Mouse (Mus musculus): ENCODE data around the gene Thsd7b. TPM values are rescaled to one million over a fixed set of nuclear protein-coding genes. Genes with fewer than 3 reads are reported as not detected.

Thsd7b gene
- polyA plus RNA-seq, 1 experiment from 2014 or later = 10.6 TPM

GRCm38 (mm10) chr1:129780589-129780988 is 507.5 kb downstream of the Thsd7b start:
- H3K4me2 ChIP-seq (ENCODE audit: low read depth, low read length) = no peak overlapping the region
- no peak overlapping the region for H3K4me3 ChIP-seq (ENCODE audit: low read depth, low read length)
- H3K9ac ChIP-seq (replicated peaks; ENCODE audit: low read depth, low read length) = no peak overlapping the region
- H3K36me3 ChIP-seq (ENCODE audit: control insufficient read depth, insufficient read depth, low read length) = no peaks in the 10 kb centered on the region
- WGBS = 62% methylated on average over 1 of the region's 1 CpGs
- ATAC-seq (ENCODE audit: low read depth) = no peak
- H3K4me1 ChIP-seq (ENCODE audit: control insufficient read depth, insufficient read depth, low read length) = no peaks in the 10 kb centered on the region
- no peaks in the 10 kb centered on the region for H3K9me3 ChIP-seq (ENCODE audit: control insufficient read depth, low read length)
- no peaks in the 10 kb centered on the region for H3K27me3 ChIP-seq (ENCODE audit: control insufficient read depth, insufficient read depth, low read length)
- no peak overlapping the region for H3K27ac ChIP-seq (ENCODE audit: low read depth, low read length)

GRCm38 (mm10) chr1:129798519-129798918 is 525.4 kb downstream of the Thsd7b start:
- no peak overlapping the region for H3K4me2 ChIP-seq (ENCODE audit: low read depth, low read length)
- no peak overlapping the region for H3K9ac ChIP-seq (replicated peaks; ENCODE audit: low read depth, low read length)
- no peaks in the 10 kb centered on the region for H3K36me3 ChIP-seq (ENCODE audit: control insufficient read depth, insufficient read depth, low read length)
- no peak overlapping the region for H3K4me3 ChIP-seq (ENCODE audit: low read depth, low read length)
- no peaks in the 10 kb centered on the region for H3K4me1 ChIP-seq (ENCODE audit: control insufficient read depth, insufficient read depth, low read length)
- no peaks in the 10 kb centered on the region for H3K9me3 ChIP-seq (ENCODE audit: control insufficient read depth, low read length)
- H3K27ac ChIP-seq (ENCODE audit: low read depth, low read length) = no peak overlapping the region
- ATAC-seq (ENCODE audit: low read depth) = no peak
- H3K27me3 ChIP-seq (ENCODE audit: control insufficient read depth, insufficient read depth, low read length) = no peaks in the 10 kb centered on the region

- no peak overlapping the region for H3K4me3 ChIP-seq (ENCODE audit: low read depth, low read length)
- no peaks in the 10 kb centered on the region for H3K4me1 ChIP-seq (ENCODE audit: control insufficient read depth, insufficient read depth, low read length)
- no peaks in the 10 kb centered on the region for H3K36me3 ChIP-seq (ENCODE audit: control insufficient read depth, insufficient read depth, low read length)
- 76% methylated on average over 4 of the region's 4 CpGs for WGBS
- no peaks in the 10 kb centered on the region for H3K9me3 ChIP-seq (ENCODE audit: control insufficient read depth, low read length)
- no peak for ATAC-seq (ENCODE audit: low read depth)
- H3K27me3 ChIP-seq (ENCODE audit: control insufficient read depth, insufficient read depth, low read length) = no peaks in the 10 kb centered on the region
- no peak overlapping the region for H3K9ac ChIP-seq (replicated peaks; ENCODE audit: low read depth, low read length)
- no peak overlapping the region for H3K4me2 ChIP-seq (ENCODE audit: low read depth, low read length)
- no peak overlapping the region for H3K27ac ChIP-seq (ENCODE audit: low read depth, low read length)
Measured at GRCm38 (mm10) chr1:129826927-129827326, 553.8 kb downstream of the Thsd7b start.

- 51% methylated on average over 2 of the region's 2 CpGs for WGBS
Measured at GRCm38 (mm10) chr1:129837324-129837723, 564.2 kb downstream of the Thsd7b start.

GRCm38 (mm10) chr1:129837776-129838175 is 564.7 kb downstream of the Thsd7b start:
- Histone ChIP-seq H3K9ac (replicated peaks; ENCODE audit: low read depth, low read length) (no peak overlapping the region), H3K4me2 (ENCODE audit: low read depth, low read length) (no peak overlapping the region), H3K9me3 (ENCODE audit: control insufficient read depth, low read length) (no peaks in the 10 kb centered on the region), H3K4me3 (ENCODE audit: low read depth, low read length) (no peak overlapping the region), H3K27me3 (ENCODE audit: control insufficient read depth, insufficient read depth, low read length) (no peaks in the 10 kb centered on the region), H3K36me3 (ENCODE audit: control insufficient read depth, insufficient read depth, low read length) (no peaks in the 10 kb centered on the region), H3K4me1 (ENCODE audit: control insufficient read depth, insufficient read depth, low read length) (no peaks in the 10 kb centered on the region), H3K27ac (ENCODE audit: low read depth, low read length) (no peak overlapping the region)
- 28% methylated on average over 3 of the region's 3 CpGs for WGBS
- ATAC-seq (ENCODE audit: low read depth) = peak; percentile 41; the same call in 1 of the 2 replicates

More at GRCm38 (mm10) chr1:129837324-129837723, 564.2 kb downstream of the Thsd7b start:
- no peak for ATAC-seq (ENCODE audit: low read depth)
- Histone ChIP-seq H3K4me1 (ENCODE audit: control insufficient read depth, insufficient read depth, low read length) (no peaks in the 10 kb centered on the region), H3K36me3 (ENCODE audit: control insufficient read depth, insufficient read depth, low read length) (no peaks in the 10 kb centered on the region), H3K9ac (replicated peaks; ENCODE audit: low read depth, low read length) (no peak overlapping the region), H3K4me2 (ENCODE audit: low read depth, low read length) (no peak overlapping the region), H3K4me3 (ENCODE audit: low read depth, low read length) (no peak overlapping the region), H3K27ac (ENCODE audit: low read depth, low read length) (no peak overlapping the region), H3K9me3 (ENCODE audit: control insufficient read depth, low read length) (no peaks in the 10 kb centered on the region), H3K27me3 (ENCODE audit: control insufficient read depth, insufficient read depth, low read length) (no peaks in the 10 kb centered on the region)

- no peaks in the 10 kb centered on the region for H3K4me1 ChIP-seq (ENCODE audit: control insufficient read depth, insufficient read depth, low read length)
- no peak for ATAC-seq (ENCODE audit: low read depth)
- no peaks in the 10 kb centered on the region for H3K27me3 ChIP-seq (ENCODE audit: control insufficient read depth, insufficient read depth, low read length)
- no peak overlapping the region for H3K4me3 ChIP-seq (ENCODE audit: low read depth, low read length)
- no peaks in the 10 kb centered on the region for H3K9me3 ChIP-seq (ENCODE audit: control insufficient read depth, low read length)
- H3K9ac ChIP-seq (replicated peaks; ENCODE audit: low read depth, low read length) = no peak overlapping the region
- no peak overlapping the region for H3K27ac ChIP-seq (ENCODE audit: low read depth, low read length)
- no peak overlapping the region for H3K4me2 ChIP-seq (ENCODE audit: low read depth, low read length)
- H3K36me3 ChIP-seq (ENCODE audit: control insufficient read depth, insufficient read depth, low read length) = no peaks in the 10 kb centered on the region
Measured at GRCm38 (mm10) chr1:129838486-129838885, 565.4 kb downstream of the Thsd7b start.

- H3K4me2 ChIP-seq (ENCODE audit: low read depth, low read length) = no peak overlapping the region
- H3K4me1 ChIP-seq (ENCODE audit: control insufficient read depth, insufficient read depth, low read length) = no peaks in the 10 kb centered on the region
- no peak for ATAC-seq (ENCODE audit: low read depth)
- H3K9ac ChIP-seq (replicated peaks; ENCODE audit: low read depth, low read length) = no peak overlapping the region
- no peak overlapping the region for H3K27ac ChIP-seq (ENCODE audit: low read depth, low read length)
- H3K9me3 ChIP-seq (ENCODE audit: control insufficient read depth, low read length) = no peaks in the 10 kb centered on the region
- no peaks in the 10 kb centered on the region for H3K27me3 ChIP-seq (ENCODE audit: control insufficient read depth, insufficient read depth, low read length)
- no peaks in the 10 kb centered on the region for H3K36me3 ChIP-seq (ENCODE audit: control insufficient read depth, insufficient read depth, low read length)
- no peak overlapping the region for H3K4me3 ChIP-seq (ENCODE audit: low read depth, low read length)
- WGBS = 50% methylated on average over 2 of the region's 2 CpGs
Measured at GRCm38 (mm10) chr1:129843416-129843815, 570.3 kb downstream of the Thsd7b start.

- Histone ChIP-seq H3K27me3 (ENCODE audit: control insufficient read depth, insufficient read depth, low read length) (no peaks in the 10 kb centered on the region), H3K27ac (ENCODE audit: low read depth, low read length) (no peak overlapping the region), H3K36me3 (ENCODE audit: control insufficient read depth, insufficient read depth, low read length) (no peaks in the 10 kb centered on the region), H3K4me3 (ENCODE audit: low read depth, low read length) (no peak overlapping the region), H3K9me3 (ENCODE audit: control insufficient read depth, low read length) (no peaks in the 10 kb centered on the region), H3K4me2 (ENCODE audit: low read depth, low read length) (no peak overlapping the region), H3K4me1 (ENCODE audit: control insufficient read depth, insufficient read depth, low read length) (no peaks in the 10 kb centered on the region), H3K9ac (replicated peaks; ENCODE audit: low read depth, low read length) (no peak overlapping the region)
- ATAC-seq (ENCODE audit: low read depth) = peak; percentile 81; the same call in 1 of the 2 replicates
- WGBS = 32% methylated on average over 5 of the region's 5 CpGs
Measured at GRCm38 (mm10) chr1:129850007-129850564, 577.0 kb downstream of the Thsd7b start.

- H3K4me1 ChIP-seq (ENCODE audit: control insufficient read depth, insufficient read depth, low read length) = no peaks in the 10 kb centered on the region
- no peak overlapping the region for H3K4me2 ChIP-seq (ENCODE audit: low read depth, low read length)
- WGBS = 83% methylated on average over 6 of the region's 6 CpGs
- H3K9me3 ChIP-seq (ENCODE audit: control insufficient read depth, low read length) = no peaks in the 10 kb centered on the region
- no peaks in the 10 kb centered on the region for H3K36me3 ChIP-seq (ENCODE audit: control insufficient read depth, insufficient read depth, low read length)
- no peak for ATAC-seq (ENCODE audit: low read depth)
- H3K27me3 ChIP-seq (ENCODE audit: control insufficient read depth, insufficient read depth, low read length) = no peaks in the 10 kb centered on the region
- no peak overlapping the region for H3K27ac ChIP-seq (ENCODE audit: low read depth, low read length)
- H3K4me3 ChIP-seq (ENCODE audit: low read depth, low read length) = no peak overlapping the region
- H3K9ac ChIP-seq (replicated peaks; ENCODE audit: low read depth, low read length) = no peak overlapping the region
Measured at GRCm38 (mm10) chr1:129867714-129868113, 594.6 kb downstream of the Thsd7b start.

All from neural tube, embryonic 14.5 days (tissue).